Mouse (Mus musculus) intestine, embryonic 14.5 days (tissue): ENCODE results near the gene Klk6. TPM values are rescaled to one million over a fixed set of nuclear protein-coding genes. Genes with fewer than 3 reads are reported as not detected.
A peak's percentile ranks its signal among the peaks of the same experiment; 100 is the strongest.

ENCODE experiments used
- ATAC-seq: fragments of 200-750 bp; cut with Nextera tagmentation; replicated peaks from 2 replicates; pipeline ENCODE4 v1.8.0; 2017; ENCODE audit warnings: low read depth, moderate number of reproducible peaks, moderate TSS enrichment, moderate library complexity; ENCODE audit not compliant: low FRiP score, low TSS enrichment
- DNase-seq: peaks from one replicate; pipeline ENCODE4 v3.0.0-alpha.2; 2018; ENCODE audit warnings: low spot score
- H3K27ac ChIP-seq: fragments of 300-500 bp; sonication (generic); 2 replicates; pipeline ENCODE4 v1.5.1; 2014; ENCODE audit warnings: low read depth, mild to moderate bottlenecking, control low read depth
- H3K27me3 ChIP-seq: fragments of 300-500 bp; sonication (generic); replicated peaks from 2 replicates; pipeline ENCODE4 v1.6.1; 2014; ENCODE audit warnings: low read length, control low read depth; ENCODE audit not compliant: control insufficient read depth, insufficient read depth
- H3K36me3 ChIP-seq: fragments of 300-500 bp; sonication (generic); 2 replicates; pipeline ENCODE4 v1.6.1; 2014; ENCODE audit warnings: low read length, control low read depth; ENCODE audit not compliant: control insufficient read depth, insufficient read depth
- H3K4me1 ChIP-seq: fragments of 300-500 bp; sonication (generic); replicated peaks from 2 replicates; pipeline ENCODE4 v1.6.1; 2014; ENCODE audit warnings: low read length, control low read depth, mixed read lengths; ENCODE audit not compliant: control insufficient read depth, insufficient read depth
- H3K4me2 ChIP-seq: fragments of 300-500 bp; sonication (generic); 2 replicates; pipeline ENCODE4 v1.6.1; 2014; ENCODE audit warnings: low read length
- H3K4me3 ChIP-seq: fragments of 300-500 bp; sonication (generic); 2 replicates; pipeline ENCODE4 v1.5.1; 2014; ENCODE audit warnings: low read depth, low read length, control low read depth, mixed read lengths
- H3K9ac ChIP-seq: fragments of 300-500 bp; sonication (generic); 2 replicates; pipeline ENCODE4 v1.6.1; 2014; ENCODE audit warnings: mild to moderate bottlenecking, low read length
- H3K9me3 ChIP-seq: fragments of 300-500 bp; sonication (generic); 2 replicates; pipeline ENCODE4 v1.6.1; 2016; ENCODE audit warnings: low read length, control low read depth; ENCODE audit not compliant: control insufficient read depth
- WGBS: fragments of 180-500 bp; shearing (Covaris S2); extraction: QIAGEN DNeasy Blood & Tissue Kit; methylation state at CpG from one replicate; pipeline ENCODE4 v1.1.7; 2014; 5-methylcytosine and 5-hydroxymethylcytosine counted together
- polyA plus RNA-seq: library from polyadenylated mRNA; unstranded; fragments of >200 nt; fragmentation: Nextera tagmentation; extraction: Ambion mirVana; gene quantifications from 2 replicates; pipeline ENCODE4 v1.2.1, GENCODE M21; 2014

The Klk6 gene
- polyA plus RNA-seq, 1 experiment from 2014 or later: 0.16 TPM

DNA sequence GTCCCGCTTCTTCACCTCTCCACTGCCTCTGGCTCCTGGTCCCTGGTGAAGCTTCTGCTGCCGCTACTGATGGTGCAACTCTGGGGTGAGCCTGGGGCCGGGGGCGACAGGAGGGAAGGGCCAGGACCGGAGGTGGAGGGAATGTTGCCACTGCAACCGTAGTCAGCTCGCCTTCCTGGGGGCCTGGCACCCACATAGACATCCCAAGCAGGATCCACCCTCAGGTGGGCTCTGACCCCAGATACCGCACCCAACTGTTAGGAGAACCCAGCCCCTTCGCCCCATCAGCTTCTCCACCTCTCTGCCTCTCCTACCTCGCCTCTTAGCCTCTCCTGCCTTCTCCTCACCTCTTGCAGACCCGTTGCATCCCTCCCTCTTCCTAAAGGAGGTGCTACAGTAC lies 42.8 kb upstream of the Klk6 start:
- Histone ChIP-seq H3K4me1 (no peaks in the 10 kb centered on the region), H3K9ac (no peak overlapping the region), H3K4me2 (no peak overlapping the region), H3K27me3 (no peaks in the 10 kb centered on the region; the same call in 1 of the 2 replicates), H3K27ac (no peak overlapping the region), H3K4me3 (no peak overlapping the region), H3K9me3 (no peaks in the 10 kb centered on the region), H3K36me3 (no peaks in the 10 kb centered on the region)
- DNase-seq: no peak
- WGBS: 88% methylated on average over 11 of the region's 11 CpGs
- ATAC-seq: no peak

DNA sequence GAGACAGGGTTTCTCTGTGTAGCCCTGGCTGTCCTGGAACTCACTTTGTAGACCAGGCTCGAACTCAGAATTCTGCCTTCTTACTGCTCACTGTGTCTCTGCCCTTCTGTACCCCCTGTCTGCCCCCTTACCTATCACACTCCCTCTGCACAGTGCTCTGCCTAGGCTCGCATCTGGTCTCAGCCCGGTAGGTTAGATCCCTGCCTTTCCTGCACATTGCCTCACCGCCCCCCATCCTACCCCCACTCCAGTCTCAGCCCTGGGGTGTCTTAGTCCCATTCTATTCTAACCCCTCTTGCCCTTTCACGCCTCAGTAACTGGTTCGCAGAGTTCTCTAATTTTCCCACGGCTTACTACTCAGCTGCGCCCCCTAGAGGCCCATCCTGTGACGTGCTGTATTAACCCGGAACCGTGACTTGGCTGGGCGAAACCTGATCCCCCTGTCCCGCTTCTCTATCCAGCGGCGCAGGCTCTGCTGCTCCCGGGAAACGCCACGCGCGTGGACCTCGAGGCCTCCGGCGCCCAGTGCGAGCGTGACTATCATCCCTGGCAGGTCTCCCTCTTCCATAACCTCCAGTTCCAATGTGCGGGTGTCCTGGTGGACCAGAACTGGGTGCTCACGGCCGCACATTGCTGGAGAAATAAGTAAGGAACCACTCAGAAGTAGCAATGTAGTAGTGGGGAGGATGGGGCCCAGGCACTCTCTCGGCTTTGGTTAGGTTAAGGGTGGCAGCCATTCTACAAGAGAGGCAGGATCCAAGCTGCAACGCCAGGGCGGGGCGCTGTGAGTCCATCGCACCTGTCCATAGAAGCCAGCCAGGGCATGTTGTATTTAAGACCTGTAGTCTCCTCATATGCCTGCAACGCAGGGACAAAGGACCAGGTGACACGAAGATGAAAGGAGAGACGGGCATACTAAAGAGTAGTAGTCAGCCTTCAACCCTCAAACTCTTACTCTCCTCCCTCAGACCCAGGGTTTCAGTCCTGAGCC lies 41.7 kb upstream of the Klk6 start:
- 9% methylated on average over 36 of the region's 36 CpGs for WGBS
- peak overlapping the region; percentile 53 for H3K4me2 ChIP-seq
- H3K4me1 ChIP-seq: no peaks in the 10 kb centered on the region
- ATAC-seq (peak; percentile 63), DNase-seq (peak; percentile 98)
- H3K9me3 ChIP-seq: no peaks in the 10 kb centered on the region
- no peak overlapping the region for H3K9ac ChIP-seq
- H3K27ac ChIP-seq: no peak overlapping the region
- no peaks in the 10 kb centered on the region for H3K36me3 ChIP-seq
- peak overlapping the region; percentile 6; the same call in 1 of the 2 replicates for H3K4me3 ChIP-seq
- no peaks in the 10 kb centered on the region; the same call in 1 of the 2 replicates for H3K27me3 ChIP-seq

DNA sequence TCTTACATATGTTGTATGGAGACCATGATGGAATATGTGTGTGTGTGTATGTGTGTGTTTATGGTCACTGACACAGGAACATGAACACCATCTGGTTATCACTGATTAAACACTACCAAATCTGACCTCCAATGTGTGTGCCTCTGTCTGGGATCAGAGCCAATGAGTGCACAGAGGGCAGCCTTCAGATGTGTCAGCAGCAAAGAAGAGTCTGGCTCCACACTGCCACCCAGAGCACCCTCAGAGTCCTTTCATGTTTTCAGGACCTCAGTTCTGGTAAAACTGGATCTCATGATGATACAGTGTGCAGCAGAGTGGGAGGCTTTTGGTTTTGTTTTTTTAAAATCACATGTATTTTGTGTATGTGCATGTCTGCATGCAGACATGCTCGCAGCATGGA lies 39.0 kb upstream of the Klk6 start:
- 78% methylated on average over 1 of the region's 1 CpGs for WGBS
- no peak overlapping the region for H3K4me2 ChIP-seq
- no peak for DNase-seq
- no peaks in the 10 kb centered on the region for H3K4me1 ChIP-seq
- H3K9me3 ChIP-seq: no peaks in the 10 kb centered on the region
- no peak overlapping the region for H3K27ac ChIP-seq
- ATAC-seq: no peak
- H3K9ac ChIP-seq: no peak overlapping the region
- H3K36me3 ChIP-seq: no peaks in the 10 kb centered on the region
- H3K27me3 ChIP-seq: no peaks in the 10 kb centered on the region; the same call in 1 of the 2 replicates
- no peak overlapping the region for H3K4me3 ChIP-seq

DNA sequence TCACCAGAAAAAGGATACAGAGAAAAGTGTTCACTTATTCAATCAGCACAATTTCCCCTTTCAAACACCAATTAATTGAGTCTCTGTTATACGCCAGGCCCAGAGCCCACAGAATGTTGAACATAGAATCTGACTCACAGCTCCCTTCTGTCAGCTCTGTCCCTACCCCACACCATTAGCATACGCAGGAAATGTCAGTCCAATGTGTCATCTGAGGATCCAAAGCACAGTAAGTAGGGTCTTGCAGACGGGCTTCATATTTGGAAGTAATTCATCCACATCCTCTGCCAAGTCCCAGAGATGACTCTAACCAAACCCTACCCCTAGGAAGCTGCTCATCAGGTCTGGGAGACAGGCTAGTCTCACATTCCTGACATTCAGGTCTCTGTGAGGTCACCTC lies 36.2 kb upstream of the Klk6 start:
- no peak overlapping the region for H3K27ac ChIP-seq
- H3K4me1 ChIP-seq: no peaks in the 10 kb centered on the region
- ATAC-seq (no peak), DNase-seq (no peak)
- H3K9ac ChIP-seq: no peak overlapping the region
- no peak overlapping the region for H3K4me2 ChIP-seq
- H3K36me3 ChIP-seq: no peaks in the 10 kb centered on the region
- WGBS: 63% methylated on average over 3 of the region's 3 CpGs
- H3K9me3 ChIP-seq: no peaks in the 10 kb centered on the region
- H3K27me3 ChIP-seq: no peaks in the 10 kb centered on the region; the same call in 1 of the 2 replicates
- H3K4me3 ChIP-seq: no peak overlapping the region

DNA sequence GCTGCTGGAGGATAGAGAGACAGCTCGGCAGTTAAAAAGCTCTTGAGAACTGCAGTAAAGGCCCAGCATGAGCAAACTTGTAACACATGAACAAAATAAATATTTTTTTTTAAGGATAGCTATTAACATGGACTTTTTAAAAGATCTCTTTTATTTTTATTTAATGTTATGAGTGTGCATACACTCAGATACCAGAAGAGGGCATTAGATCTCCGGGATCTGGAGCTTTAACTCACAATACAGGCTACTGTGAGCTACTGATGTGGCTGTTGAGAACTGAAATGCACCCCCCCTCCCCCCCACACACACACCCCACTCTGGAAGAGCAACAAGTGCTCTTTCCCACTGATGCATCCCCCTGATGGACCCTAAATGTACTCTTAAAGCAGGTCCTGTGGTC lies 35.0 kb upstream of the Klk6 start:
- 61% methylated on average over 2 of the region's 2 CpGs for WGBS
- Histone ChIP-seq H3K4me1 (no peaks in the 10 kb centered on the region), H3K4me2 (no peak overlapping the region), H3K9me3 (no peaks in the 10 kb centered on the region), H3K36me3 (no peaks in the 10 kb centered on the region), H3K27ac (no peak overlapping the region), H3K27me3 (no peaks in the 10 kb centered on the region), H3K9ac (no peak overlapping the region), H3K4me3 (no peak overlapping the region)
- no peak for ATAC-seq
- DNase-seq: no peak

DNA sequence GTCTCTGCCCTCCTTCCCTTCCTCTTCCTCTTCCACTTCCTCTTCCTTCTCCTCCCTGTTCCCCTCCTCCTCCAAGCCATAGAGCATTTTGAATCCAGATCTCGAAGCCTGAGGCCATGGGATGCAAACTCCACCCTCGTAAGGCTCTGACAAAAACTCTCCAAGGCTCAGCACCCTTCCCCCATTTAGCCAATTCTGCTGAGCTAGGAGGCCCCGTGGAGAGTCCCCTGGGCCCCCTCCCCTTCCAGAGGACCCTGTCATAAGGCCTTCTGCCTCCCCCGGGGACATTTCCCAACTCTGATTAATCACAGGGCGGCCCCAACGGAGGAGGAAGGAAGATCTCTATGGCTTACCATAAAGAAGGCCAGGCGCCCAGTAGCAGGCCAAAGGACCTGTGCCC lies 32.7 kb upstream of the Klk6 start, which contains the start of gene Klk9:
Gene Klk9 (plus strand): TSS at position 301 of the 400 bp plus-strand sequence.
- no peak within 1 kb of the TSS for H3K4me3 ChIP-seq
- no peak within 1 kb of the TSS for H3K4me2 ChIP-seq
- H3K27me3 ChIP-seq: 0 out of 2 replicates have a peak, but pooled peaks cover 5% of the 10 kb centered on the region
- DNase-seq (no peak), ATAC-seq (no peak)
- no peaks in the 10 kb centered on the region for H3K9me3 ChIP-seq
- H3K27ac ChIP-seq: no peak within 1 kb of the TSS
- 0 out of 2 replicates have a peak, but pooled peaks cover 4% of the 10 kb centered on the region for H3K4me1 ChIP-seq
- 70% methylated on average over 6 of the region's 7 CpGs for WGBS
- H3K36me3 ChIP-seq: no peaks in the 10 kb centered on the region
- H3K9ac ChIP-seq: no peak within 1 kb of the TSS

DNA sequence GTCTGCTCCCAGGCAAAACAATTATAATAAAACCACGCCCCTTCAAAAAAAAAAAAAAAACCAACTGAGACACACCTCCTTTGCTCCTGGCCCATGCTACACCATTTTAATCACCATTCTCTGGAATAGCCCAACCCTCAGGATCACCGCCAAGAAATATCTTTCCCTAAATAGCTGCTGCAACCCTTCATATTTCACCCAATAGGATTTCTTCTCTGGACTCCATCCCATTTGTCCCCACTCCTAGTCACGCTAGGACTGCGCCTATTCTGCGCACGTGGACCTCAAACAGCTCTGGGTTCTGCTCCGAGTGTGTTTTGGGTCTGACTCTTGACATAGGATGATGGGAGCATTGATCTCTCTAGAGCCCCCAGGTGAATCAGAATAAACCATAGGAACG lies 27.9 kb upstream of the Klk6 start:
- 5% methylated on average over 8 of the region's 8 CpGs for WGBS
- 0 out of 2 replicates have a peak, but pooled peaks cover 5% of the 10 kb centered on the region for H3K27me3 ChIP-seq
- DNase-seq (no peak), ATAC-seq (no peak)
- peak overlapping the region; percentile 22; the same call in 1 of the 2 replicates for H3K9ac ChIP-seq
- H3K27ac ChIP-seq: no peak overlapping the region
- H3K4me1 ChIP-seq: 0 out of 2 replicates have a peak, but pooled peaks cover 8% of the 10 kb centered on the region
- peak overlapping the region; percentile 39 for H3K4me3 ChIP-seq
- peak overlapping the region; percentile 55 for H3K4me2 ChIP-seq
- H3K36me3 ChIP-seq: no peaks in the 10 kb centered on the region
- no peaks in the 10 kb centered on the region for H3K9me3 ChIP-seq

DNA sequence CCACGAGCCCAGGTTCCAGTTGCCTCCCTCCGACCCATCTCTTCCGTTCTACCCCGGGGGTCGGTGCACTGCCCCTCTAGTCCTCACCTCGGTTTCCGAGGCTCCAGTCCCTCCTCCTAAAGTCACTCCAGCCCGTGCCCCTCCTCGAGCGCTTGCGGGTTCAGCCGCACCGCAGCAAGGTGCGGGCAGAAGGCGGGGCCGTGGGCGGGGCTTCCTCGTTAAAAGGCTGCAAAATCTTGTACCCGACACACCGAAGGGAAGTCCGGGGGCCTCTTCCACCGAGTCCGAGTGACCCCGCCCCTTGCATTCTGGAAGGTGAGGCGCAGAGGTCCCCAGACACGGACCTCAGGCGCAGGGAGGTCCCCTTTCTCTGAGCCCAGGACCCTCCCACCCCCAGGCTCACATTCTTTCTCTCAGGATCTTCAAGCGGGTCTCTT lies 26.9 kb upstream of the Klk6 start, which contains the start of gene Klk8:
Gene Klk8 (plus strand): TSS at position 245 of the 437 bp plus-strand sequence.
- Histone ChIP-seq H3K9me3 (no peaks in the 10 kb centered on the region), H3K4me2 (peak within 1 kb of the TSS; percentile 55), H3K27ac (no peak within 1 kb of the TSS), H3K9ac (peak within 1 kb of the TSS; percentile 22), H3K27me3 (0 out of 2 replicates have a peak, but pooled peaks cover 5% of the 10 kb centered on the region), H3K4me1 (0 out of 2 replicates have a peak, but pooled peaks cover 8% of the 10 kb centered on the region), H3K4me3 (peak within 1 kb of the TSS; percentile 39), H3K36me3 (no peaks in the 10 kb centered on the region)
- ATAC-seq (peak; percentile 77), DNase-seq (peak; percentile 71)
- WGBS: under 1% methylated on average over 28 of the region's 28 CpGs
